Mouse (Mus musculus): Measurements from ENCODE around the gene Lpar3. TPM values are rescaled to one million over a fixed set of nuclear protein-coding genes. Genes with fewer than 3 reads are reported as not detected.

Lpar3 gene
- total RNA-seq (2015) (0.14 TPM in 1 of 2 replicates, not detected in the other), total RNA-seq (2017) (not detected in 2 replicates)

DNA sequence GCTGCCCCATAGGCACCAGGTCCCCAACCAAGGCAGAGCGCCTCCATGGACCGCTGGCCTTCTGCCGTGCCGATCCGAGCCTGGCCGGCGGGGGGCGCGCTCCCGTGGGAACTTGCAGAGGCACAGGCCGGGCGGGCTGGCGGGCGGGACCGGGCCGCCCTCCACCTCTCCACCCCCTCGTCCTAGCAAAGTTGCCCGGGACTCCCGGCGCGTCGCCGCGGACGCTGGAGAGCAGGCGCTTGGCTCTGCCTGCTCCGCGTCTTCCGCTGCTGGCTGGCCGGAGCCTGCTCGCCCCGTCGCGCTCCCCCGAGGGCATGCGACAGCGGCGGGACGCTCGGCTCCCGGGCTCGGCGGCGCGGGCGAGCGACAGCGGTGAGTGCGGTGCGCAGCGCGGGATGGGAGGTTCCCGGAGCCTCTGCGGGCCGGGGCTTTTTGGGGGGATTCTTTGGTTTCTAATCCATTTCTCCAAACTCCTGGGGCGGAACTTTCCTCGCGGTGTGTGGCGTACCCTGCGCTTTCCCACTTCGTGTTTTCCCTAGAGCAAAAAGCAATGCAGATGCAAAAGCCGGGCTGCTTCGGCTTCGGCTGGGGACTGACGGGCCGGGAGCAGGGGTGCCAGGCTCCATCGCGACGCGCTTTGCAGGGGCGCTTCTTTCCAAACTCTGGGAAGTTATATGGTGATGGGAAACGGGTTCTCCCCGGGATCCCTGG, at the start of gene Lpar3:
Lpar3 (plus strand) TSS at position 188 of the 711 bp plus-strand sequence.
- ATAC-seq (ENCODE audit: poor library complexity, severe bottlenecking): peak; percentile 60

GRCm38 (mm10) chr3:146173030-146173429, 47.7 kb upstream of the Lpar3 start:
- no peak for ATAC-seq (ENCODE audit: poor library complexity, severe bottlenecking)

DNA sequence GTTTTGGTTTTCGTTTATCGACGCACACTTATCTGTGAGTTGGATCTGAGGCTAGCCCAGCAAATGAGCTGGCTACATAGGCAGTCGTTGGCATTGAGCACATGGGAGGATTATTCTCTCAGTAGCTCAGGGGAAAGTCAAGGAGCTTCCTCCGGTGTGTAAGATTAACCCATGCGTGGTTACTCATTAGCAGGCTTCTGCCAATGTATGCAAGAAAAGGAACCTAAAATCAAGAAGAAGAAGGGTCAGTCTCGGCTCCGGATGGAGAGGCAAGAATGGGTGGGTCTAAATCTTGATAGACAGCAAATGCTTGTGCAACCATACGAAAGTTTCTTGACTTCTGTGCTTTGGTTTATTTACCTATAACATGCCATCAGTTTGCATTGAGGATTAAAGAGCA, 46.5 kb upstream of the Lpar3 start:
- no peak for ATAC-seq (ENCODE audit: poor library complexity, severe bottlenecking)

DNA sequence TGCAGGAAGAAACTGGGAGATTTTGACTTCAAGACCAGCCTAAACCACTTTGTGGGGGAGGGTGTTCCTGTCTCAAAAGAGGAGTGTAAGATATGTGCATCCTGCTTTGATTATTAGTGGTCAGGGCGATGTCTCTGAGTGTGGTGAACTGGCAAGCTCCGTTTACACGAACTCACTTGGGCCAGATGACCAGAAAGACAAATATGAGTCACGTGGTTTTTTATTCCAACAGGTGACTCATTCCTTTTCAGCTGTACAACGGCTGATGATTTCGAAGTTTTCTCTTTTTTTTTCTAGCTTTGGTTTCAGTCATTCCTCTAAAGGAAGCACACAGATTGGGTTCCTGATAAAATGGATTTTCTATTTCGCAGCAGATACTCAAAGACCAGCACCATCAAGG, 43.5 kb upstream of the Lpar3 start:
- ATAC-seq (ENCODE audit: poor library complexity, severe bottlenecking): no peak

- ATAC-seq (ENCODE audit: poor library complexity, severe bottlenecking): peak; percentile 91
Observed at GRCm38 (mm10) chr3:146177748-146178582, 42.8 kb upstream of the Lpar3 start.

- no peak for ATAC-seq (ENCODE audit: poor library complexity, severe bottlenecking)
Observed at GRCm38 (mm10) chr3:146180341-146180740, 40.4 kb upstream of the Lpar3 start.

DNA sequence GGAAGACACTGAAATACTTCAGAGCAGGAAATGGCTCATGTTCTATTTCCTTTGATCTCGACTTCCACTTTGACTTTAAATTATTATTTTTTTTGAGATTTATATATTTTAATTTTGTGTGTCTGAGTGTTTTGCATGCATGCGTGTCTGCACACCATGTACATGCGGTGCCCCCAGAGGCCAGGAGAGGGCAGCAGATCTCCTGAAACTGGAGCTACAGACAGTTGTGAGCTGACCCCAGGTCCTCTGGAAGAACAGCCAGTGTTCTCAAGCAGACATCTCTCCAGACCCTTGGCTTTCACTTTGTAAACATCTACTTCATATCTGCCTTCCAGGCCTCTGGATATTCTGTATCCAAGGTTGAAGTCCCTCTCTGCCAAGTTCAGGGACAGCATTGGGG, 39.8 kb upstream of the Lpar3 start:
- peak; percentile 47; the same call in 1 of the 2 replicates for ATAC-seq (ENCODE audit: poor library complexity, severe bottlenecking)

GRCm38 (mm10) chr3:146184992-146185657, 35.6 kb upstream of the Lpar3 start:
- peak; percentile 90 for ATAC-seq (ENCODE audit: poor library complexity, severe bottlenecking)

DNA sequence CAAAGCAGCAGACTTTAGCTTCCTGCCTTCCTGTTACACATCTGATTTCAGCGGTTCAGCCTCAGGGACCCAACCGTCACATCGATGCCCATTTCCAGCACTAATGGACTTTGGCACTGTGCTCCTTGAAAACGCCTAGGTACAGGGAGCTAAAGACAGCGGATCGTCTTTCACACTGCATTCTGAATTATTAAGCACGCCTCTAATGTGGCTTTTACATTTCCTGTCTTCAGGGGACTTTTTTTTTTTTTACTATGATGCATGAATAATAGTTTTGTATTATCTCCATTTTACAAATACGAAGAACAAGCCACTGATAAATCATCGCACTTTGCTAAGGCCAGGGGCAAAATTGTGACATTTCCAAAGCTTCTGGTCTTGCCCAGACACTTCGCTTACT, 34.7 kb upstream of the Lpar3 start:
- ATAC-seq (ENCODE audit: poor library complexity, severe bottlenecking): no peak

DNA sequence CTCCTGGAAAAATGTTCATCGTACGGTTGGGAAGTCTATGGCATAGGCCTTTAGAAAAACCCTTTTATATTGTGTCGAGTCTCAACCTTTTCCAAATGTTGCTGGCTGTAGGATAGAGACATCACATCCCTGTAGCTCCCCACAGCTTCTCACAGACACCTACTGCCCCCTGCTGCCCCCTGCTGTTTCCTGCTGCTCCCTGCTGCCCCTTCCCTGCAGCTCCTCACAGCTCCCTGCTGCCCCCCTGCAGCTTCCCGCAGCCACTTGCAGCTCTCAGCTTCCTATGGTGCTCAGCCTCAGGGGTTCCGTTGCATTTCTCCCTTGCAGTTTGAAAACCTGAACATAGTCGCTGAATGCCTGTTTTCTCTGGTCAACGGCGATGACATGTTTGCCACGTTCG, 30.8 kb upstream of the Lpar3 start:
- ATAC-seq (ENCODE audit: poor library complexity, severe bottlenecking): peak; percentile 36; the same call in 1 of the 2 replicates

DNA sequence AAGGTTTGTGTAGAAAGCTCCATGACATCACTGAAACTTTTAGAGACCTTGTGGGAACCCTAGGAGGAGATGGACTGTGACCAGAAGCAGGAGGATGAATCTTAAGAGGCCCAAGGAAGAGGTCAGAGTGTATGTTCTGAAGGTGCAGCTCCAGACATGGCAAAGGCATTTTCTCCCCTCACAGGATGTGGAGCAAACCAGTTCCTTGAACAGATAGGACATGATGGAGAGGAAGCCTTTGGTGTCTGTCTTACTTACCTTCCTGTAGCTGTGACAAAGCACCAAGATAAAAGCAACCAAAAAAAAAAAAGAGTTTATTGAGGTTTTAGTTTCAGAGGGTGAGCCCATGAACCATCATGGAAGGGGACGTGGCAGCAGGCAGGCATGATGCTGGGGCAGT, 28.3 kb upstream of the Lpar3 start:
- ATAC-seq (ENCODE audit: poor library complexity, severe bottlenecking): no peak

DNA sequence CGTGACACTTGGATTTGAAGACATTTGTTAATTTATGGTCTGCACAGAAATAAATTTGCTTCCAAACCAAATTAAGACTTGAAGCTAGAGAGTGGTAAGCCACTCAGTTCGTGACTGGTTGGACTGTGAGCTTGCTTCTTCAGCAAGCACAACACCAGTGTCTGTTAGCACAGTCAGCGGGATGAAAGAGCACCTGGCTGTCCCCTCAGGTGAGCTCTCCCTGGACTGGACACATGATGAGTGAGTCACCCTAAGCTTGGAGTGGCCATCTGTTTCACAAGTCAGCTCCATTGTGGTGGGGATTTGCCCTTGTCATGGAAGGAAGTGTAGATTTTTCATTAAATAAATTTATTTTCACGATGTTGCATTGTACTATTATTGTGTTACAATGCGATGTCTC, 25.6 kb upstream of the Lpar3 start:
- no peak for ATAC-seq (ENCODE audit: poor library complexity, severe bottlenecking)

DNA sequence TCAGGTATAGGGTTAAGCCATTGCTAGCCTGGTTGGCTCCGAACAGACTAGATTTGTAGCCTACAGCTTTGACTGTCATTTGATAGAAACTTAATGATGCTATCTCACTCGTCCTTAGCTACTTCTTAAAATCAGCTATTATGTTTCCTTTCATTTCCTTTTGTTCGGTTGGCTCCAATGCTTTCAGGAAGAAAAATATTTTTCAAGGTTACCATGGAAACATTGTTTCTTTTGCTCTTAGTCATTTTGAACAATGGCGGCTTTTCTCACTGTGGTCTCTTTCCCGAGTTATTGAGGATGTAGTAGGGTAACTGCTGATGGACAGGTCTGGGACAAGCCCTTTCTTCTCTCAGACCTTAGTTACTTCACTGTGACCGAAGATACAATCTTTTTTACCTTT, 24.5 kb upstream of the Lpar3 start:
- no peak for ATAC-seq (ENCODE audit: poor library complexity, severe bottlenecking)

- peak; percentile 85 for ATAC-seq (ENCODE audit: poor library complexity, severe bottlenecking)
Observed at GRCm38 (mm10) chr3:146196780-146197743, 23.7 kb upstream of the Lpar3 start.

DNA sequence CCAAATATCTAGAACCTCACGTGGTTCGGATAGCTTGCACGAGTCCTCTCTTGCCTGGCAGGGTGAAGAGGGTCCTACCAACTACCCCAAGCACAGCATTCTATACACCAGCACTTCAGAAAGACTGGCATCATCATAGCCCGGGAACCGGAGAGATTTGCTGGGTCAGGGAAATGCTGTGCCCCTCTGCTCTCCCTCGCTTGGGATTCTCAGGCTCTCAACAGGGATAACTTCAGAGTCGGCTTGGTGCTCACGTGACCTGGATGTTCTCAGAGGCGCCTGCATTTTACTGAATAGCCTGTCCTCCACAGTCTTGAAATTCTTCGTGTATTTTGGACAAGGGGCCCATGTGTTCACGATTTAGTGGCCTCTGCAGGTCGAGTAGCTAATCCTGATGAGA, 23.0 kb upstream of the Lpar3 start:
- ATAC-seq (ENCODE audit: poor library complexity, severe bottlenecking): no peak

GRCm38 (mm10) chr3:146198803-146199481, 21.8 kb upstream of the Lpar3 start:
- no peak for ATAC-seq (ENCODE audit: poor library complexity, severe bottlenecking)

GRCm38 (mm10) chr3:146199486-146199885, 21.3 kb upstream of the Lpar3 start:
- ATAC-seq (ENCODE audit: poor library complexity, severe bottlenecking): no peak

- no peak for ATAC-seq (ENCODE audit: poor library complexity, severe bottlenecking)
Observed at GRCm38 (mm10) chr3:146204375-146204774, 16.4 kb upstream of the Lpar3 start.

DNA sequence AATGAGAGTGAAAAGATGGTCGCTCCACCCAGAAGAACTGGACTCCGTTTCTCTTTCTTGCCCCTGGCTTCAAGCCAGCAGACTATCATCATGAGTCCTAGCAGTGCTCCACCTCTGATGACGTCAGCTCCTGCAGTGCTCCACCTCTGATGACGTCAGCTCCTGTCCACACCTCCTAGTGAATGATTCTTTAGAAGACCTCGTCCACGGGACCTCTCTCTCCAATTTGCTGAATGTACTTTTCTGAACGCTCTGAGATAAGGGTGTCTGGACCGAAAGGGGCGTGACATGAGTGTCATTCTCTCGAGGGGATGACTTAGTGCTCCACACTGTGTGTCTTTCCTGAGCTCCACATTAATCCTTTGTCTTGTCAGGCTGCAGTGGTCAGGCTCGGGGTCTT, 15.5 kb upstream of the Lpar3 start:
- no peak for ATAC-seq (ENCODE audit: poor library complexity, severe bottlenecking)

GRCm38 (mm10) chr3:146206635-146207034, 14.1 kb upstream of the Lpar3 start:
- ATAC-seq (ENCODE audit: poor library complexity, severe bottlenecking): no peak
